Mouse (Mus musculus) spleen, adult 12 weeks (tissue): ENCODE data around the gene Dhcr7.

Experiments used
- DNase-seq: peaks from one replicate; pipeline ENCODE4 v3.0.0; 2022; ENCODE audit warnings: low spot score

The Dhcr7 gene

DNA sequence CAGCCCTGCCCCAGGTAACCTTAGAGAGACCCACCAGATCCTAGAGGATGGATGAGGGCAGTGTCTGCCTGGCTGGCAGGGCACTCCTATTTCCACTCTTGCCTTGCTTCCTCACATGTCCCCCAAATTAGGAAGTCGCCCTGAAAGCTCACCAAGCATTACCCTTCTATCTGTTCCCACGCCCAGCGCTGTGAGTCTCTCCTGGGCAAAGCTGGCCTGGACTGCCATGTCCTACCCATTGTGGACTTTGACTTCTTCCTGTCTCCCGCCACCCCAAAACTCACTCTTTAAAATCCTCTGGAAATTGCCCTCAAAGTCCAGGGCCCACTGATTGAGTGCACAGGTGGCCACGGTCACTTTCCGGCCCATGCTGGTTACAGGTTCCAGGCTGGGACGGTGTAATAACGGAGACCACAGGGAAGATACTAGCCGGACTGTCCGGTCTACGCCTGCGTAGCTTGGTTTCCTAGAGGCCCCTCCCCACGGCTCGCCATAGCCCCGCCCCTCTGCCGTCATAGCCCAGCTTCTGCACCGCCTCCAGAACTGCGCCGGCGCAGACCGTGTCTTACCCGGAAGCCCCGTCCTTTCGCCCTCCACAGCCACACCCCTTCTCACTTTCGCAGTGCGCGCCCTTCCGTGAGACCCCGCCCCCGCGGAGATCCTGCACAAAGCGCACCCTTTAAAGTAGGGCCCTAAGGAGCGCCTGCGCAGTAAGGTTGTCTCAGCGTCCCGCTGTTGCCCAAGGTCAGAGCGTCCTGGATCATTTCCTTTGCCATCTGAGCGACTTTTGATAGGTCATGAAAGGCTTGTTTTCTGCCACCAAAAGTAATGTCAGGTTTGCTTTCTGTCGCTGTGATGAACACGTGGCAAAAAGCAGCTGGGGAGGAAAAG is at the start of gene Dhcr7, which contains the start of gene Nadsyn1:
Gene Dhcr7 (plus strand): TSS at position 771 of the 891 bp plus-strand sequence.
Gene Nadsyn1 (minus strand): TSS at position 475 of the 891 bp plus-strand sequence.
- DNase-seq, result peak; percentile 94

DNA sequence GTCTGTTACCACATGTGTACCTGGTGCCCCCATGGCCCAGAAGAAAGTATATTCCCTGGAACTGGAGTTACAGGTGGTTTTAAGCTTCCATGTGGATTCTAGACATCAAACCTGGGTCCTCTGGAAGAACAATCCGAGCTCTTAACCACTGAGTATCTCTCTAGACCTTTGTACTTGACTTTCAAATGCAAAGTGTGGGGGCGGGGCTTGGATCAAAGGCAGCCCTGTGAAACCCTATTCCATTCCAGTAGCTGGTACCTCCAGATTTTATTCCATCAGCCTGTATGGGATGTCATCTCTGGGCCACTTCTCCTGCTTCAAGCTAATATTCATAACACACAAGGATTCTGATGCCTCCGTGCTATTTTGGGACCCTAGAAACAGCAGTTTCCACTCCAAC is 46.8 kb upstream of the Dhcr7 start:
- no peak for DNase-seq

DNA sequence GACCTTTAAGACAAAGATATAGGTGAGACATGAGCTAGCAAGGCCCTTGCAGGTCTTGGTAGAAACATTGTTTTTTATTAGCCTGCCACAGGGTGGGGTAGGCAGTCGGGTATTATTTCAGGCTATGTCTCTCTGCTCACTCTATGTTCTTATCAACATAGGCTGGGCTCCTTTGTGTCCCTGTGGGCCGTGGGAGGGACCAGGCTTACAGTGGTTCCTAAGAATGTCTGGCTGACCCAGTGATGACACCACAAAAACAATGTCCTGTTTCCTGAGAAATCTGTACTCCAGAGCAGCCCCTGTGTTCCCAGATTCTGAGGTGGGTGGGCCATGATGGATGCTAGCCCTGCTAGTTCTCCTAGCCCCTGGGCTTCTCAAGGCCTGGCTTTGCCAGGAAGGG is 45.6 kb upstream of the Dhcr7 start:
- no peak for DNase-seq

DNA sequence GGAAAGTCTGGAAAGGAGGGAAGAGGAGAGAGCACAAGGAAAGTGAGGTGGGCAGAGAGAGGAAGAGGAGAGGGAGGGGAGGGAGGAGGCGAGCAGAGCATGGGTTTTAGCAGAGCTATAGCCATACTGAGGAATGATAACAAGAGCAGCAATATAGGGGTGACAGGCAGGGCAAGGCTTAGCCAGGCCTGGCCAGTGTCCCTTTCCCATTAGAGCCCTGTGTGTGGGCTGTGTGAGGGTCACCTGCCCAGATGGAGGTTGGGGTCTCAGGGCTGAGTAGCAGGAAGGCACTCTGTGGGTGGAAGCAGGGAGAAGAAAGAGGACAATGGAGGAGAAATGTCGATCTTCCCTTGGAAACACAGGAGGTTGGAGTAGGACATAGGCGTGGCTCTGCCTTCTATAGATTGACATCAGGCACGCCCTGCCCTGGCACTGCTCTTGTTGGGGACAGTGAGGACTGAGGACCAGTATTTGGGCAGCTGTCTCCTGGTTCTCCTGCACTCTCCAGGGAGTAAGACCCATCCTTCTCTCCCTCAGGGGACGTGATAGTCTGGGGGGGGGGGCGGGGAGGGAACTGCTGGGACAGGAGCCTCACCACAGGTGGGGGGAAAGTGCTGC is 39.5 kb upstream of the Dhcr7 start:
- no peak for DNase-seq

- DNase-seq, result peak; percentile 14
Measured at GRCm38 (mm10) chr7:143783996-143784829, 38.7 kb upstream of the Dhcr7 start, which contains the start of gene Mrgpre. Gene Mrgpre (minus strand): TSS chr7:143784500.

DNA sequence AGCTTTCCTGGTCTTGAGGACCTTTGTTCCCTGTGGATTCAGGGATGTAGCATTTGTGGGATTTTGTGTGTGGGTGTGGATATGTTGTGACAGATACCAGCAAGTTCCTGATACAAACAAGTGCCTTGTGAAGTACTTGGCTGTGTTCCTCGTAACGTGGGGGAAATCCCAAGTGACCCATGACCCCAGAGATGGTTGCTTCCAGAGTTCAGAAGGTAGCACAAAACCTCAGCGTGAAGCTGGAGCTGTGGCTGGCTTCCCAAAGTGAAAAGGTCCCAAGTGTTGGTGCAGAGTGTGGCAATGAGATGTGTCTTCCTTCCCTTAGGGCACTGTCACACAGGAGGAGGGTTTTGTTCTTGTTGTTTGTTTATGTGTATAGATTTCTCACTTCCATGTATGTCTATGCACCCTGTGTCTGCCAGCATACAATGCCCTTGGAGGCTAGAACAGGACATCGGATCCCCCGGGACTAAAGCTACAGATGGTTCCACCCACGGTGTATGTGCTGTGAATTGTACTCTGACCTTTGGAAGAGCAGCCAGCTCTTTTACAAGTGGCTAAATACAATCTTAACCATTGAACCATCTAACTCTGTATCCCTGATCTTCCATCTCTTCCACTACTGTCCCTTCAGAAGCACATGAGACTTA is 30.5 kb upstream of the Dhcr7 start:
- DNase-seq, result no peak

DNA sequence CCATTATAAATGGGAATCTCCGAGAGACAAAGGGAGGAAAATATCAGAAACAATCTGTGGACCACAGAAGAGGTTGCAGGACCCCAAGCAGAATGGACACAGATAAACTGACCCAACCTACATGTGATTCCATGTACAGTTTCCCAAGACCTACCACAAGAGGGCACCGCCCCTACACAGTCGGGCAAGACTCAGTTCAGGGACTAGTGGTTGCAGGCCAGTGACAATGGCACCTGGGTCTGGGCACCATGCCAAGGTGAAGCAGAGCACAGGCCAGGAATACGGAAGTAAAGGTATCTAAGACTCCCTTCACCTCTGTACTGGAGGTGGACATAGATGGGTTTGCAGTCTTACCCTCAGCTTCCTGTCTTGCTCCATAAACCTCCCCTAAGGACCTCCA is 29.8 kb upstream of the Dhcr7 start:
- DNase-seq, result no peak

GRCm38 (mm10) chr7:143798783-143799182 is 24.2 kb upstream of the Dhcr7 start:
- no peak for DNase-seq

GRCm38 (mm10) chr7:143800770-143801169 is 22.2 kb upstream of the Dhcr7 start:
- DNase-seq, result no peak

DNA sequence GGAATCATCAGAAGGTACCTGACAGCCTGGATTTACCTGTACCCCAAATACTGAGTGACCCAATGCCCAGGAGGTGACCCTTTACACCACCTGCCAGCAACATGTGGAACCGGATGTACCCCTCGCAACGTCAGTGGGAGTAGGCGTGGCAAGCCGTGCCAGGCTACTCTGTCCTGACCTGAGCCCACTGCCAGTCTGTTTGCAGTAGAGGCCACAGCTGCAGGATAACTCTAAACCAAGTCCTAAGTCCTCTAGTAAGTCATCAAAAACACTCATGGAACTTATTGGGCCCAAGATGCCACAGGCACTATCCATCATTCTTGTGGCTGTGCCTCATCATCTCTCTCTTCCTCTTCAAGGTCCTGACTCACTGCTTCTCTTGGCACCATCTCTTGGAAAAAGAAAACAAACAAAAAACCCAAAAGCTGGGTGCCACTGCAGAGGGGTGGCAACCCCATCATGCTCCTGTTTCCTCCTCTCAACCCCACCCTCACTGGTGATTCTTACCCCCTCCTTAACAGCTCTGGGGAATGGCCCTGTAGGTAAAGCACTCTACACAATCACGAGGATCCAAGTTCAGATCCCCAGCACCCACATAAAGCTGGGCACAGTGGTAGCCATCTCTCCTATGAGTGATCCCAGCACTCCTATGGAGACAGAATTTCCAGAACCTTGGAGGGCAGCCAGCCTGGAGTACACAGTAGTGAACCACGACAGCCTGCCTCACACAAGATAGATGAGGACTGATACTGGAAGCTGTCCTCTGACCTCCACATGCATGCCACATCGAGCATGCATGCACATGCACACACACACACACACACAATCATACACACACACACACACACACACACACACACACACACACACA is 21.5 kb upstream of the Dhcr7 start:
- DNase-seq, result no peak

- DNase-seq, result no peak
Measured at GRCm38 (mm10) chr7:143805199-143805624, 17.7 kb upstream of the Dhcr7 start.

DNA sequence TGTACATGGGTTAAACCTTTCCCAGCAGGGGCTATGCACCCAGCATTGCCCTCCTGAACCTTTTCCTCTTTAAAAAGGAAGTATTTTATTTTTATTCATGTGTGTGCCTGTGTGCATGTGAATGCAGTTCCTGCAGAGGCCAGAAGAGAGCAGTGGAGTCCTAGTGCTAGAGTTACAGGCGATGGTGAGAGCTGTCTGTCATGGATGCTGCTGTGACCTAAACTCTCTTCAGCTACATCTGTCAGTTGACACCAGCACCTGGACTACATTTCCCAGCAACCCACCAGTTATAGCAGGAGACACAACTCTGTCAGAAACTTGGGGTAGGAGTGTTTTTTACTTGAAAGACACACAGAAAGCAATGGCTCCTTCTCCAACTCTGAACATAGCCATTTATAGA is 14.0 kb upstream of the Dhcr7 start:
- no peak for DNase-seq

DNA sequence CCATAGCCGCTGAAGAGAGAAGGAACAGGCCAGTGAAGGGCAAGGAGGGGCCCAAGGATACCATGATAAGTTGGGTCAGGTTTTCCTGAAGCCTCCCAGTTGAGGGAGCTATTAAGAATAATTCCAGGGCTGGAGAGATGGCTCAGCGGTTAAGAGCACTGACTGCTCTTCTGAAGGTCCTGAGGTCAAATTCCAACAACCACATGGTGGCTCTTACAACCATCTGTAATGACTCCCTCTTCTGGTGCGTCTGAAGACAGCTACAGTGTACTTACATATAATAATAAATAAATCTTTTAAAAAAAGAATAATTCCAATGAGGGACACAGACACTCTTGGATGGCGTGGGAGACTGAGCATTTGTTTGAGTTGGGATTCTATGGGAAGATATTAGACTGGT is 3.7 kb upstream of the Dhcr7 start:
- DNase-seq, result no peak

- no peak for DNase-seq
Measured at GRCm38 (mm10) chr7:143821241-143821640, 1.7 kb upstream of the Dhcr7 start.

DNA sequence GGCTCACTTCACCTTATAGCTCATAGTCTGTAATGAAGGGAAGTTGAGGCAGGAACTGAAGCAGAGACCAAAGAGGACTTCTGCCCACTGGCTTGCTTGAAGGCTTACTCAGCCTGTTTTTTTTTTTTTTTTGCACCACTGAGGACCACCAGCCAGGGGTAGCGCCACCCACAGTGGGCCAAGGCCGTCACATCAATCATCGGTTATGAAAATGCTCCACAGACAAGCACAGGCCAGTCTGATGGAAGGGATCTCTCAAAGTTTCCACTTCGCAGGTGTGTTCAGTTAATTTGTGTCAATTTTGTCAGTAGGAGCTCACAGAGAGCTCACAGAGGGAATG is 291 bp downstream of the Dhcr7 start:
- DNase-seq, result no peak

DNA sequence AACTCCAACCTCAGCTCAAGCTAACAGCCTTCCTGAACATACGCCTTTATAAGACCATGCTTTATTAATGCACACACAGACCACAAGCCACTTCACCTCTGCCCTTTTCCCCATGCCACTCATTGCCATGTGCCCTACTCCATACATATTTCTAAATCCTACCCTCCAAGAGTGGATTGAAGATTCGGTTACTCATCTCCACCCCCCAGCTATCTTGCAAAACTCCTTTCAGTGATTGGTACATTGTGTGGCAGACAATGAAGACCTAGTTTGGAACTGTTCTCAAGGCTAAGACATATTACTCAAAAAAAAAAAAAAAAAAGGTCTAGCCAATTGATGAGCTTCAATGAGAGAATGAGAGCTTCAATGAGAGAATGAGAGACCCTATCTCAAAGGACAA is 4.0 kb downstream of the Dhcr7 start:
- no peak for DNase-seq

DNA sequence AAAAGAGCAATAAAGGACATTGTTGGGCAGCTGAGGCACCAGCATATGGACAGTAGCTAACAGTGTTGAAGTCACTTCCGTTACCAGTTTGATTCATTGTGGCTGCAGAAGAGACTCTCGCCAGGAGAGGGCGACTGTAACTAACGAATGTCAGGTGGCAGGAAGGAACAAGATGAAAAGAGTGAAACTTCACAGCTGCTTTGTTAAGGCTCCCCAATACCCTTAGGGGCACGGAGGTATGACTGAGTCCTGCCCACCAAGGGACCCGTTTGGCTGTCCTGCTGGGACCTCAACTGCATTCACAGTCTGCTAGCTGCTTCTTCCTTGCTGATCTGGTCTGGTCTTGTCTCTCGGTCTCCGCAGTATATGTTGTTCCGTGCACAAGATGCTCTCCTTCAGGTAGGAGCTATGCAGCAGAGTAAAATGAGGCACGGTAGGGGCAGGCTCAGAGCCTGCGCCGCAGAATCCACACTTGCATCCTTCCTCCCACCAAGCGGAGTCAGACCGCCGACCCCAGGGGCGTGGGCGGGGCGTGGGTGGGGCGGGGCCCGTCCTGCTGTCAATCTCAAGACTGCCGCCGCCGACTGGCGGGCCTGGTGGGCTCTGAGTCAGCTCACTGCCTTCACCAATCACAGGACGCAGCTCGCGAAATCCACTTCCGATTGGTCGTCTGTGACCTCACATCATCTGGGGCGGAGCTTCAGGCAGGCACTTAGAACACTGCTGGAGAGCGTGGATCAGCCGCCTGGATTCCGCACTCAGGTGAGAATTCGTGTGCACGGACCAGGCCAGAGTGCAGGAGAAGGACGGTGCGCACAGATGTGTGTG is 6.8 kb downstream of the Dhcr7 start:
- peak; percentile 85 for DNase-seq

GRCm38 (mm10) chr7:143830399-143830798 is 7.5 kb downstream of the Dhcr7 start:
- no peak for DNase-seq

DNA sequence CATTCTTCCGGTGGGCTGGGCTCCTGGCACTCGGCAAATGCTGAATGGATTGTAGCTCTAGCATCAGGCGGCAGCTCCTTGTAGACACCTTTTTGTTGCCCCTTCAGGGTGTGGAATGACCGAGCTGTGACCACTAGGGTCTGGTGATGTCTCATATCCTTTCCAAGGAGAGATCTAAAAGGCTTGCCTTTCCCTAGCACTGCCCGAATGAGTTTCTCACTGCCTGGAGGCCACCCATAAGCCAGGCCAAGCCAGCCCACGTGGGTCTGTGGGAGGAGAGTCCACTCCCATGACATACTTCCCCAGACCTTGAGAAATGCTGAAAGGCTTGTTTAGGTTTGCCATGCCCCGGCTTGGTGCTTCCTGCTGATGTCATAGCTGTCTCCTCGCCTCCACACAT is 9.3 kb downstream of the Dhcr7 start:
- DNase-seq, result no peak

- DNase-seq, result no peak
Measured at GRCm38 (mm10) chr7:143832611-143833010, 9.7 kb downstream of the Dhcr7 start.
